Comparison of ENCODE assay signal across 8 mouse cellular contexts in genomic region chr8:84743054-84743415, GRCm38 (mm10). TPM values are rescaled to one million over a fixed set of nuclear protein-coding genes. Genes with fewer than 3 reads are reported as not detected.
DNase-seq lines count a peak whose midpoint lies in the region; ATAC-seq and TF ChIP-seq lines count a peak whose summit lies in the region.
"Had no signal": no experiment of that assay in that cellular context is flagged by ENCODE, and none has a peak within 500 bp of the region (broad histone marks: within the 10 kb centered on the region; RNA-seq: fewer than 3 reads in every experiment).

No protein-coding gene starts in this region.

- no peak overlapping the region for H3K27ac ChIP-seq in CH12.LX (ENCODE audit: insufficient read depth, low read depth)
- no peak overlapping the region for H3K27ac ChIP-seq in ES-E14 (ENCODE audit: insufficient read depth, low read depth, low read length, poor library complexity, severe bottlenecking)
- peak overlapping the region; percentile 82 for H3K27ac ChIP-seq in heart, embryonic 15.5 days
- H3K27ac ChIP-seq in liver, embryonic 13.5 days: no peak overlapping the region
- H3K27ac ChIP-seq in cerebellum, adult 2 months (ENCODE audit: insufficient read depth, low read length): no peak overlapping the region

- H3K4me2 ChIP-seq in CH12.LX (ENCODE audit: insufficient read depth, low read depth, poor library complexity, severe bottlenecking): no peak overlapping the region
- peak overlapping the region; percentile 58 for H3K4me2 ChIP-seq in heart, embryonic 15.5 days
- peak overlapping the region; percentile 15; the same call in 1 of the 2 replicates for H3K4me2 ChIP-seq in liver, embryonic 13.5 days

- dilution Hi-C loops in CH12.LX (cut with MboI; ENCODE audit: extremely low pct_ligation_motif_present, extremely low pct_unique_long_range_greater_than_20kb, low sequenced_read_pairs): no loop called here

- H3K79me2 ChIP-seq in CH12.LX (replicated peaks; ENCODE audit: control insufficient read depth, extremely low read depth, insufficient read depth, poor library complexity, severe bottlenecking): no peaks in the 10 kb centered on the region

- no peak for DNase-seq in CH12.LX (ENCODE audit: extremely low read depth)
- DNase-seq in ES-E14 (ENCODE audit: low read depth, low spot score): no peak
- no peak for DNase-seq in liver, embryonic 13.5 days
- DNase-seq in cerebellum, adult 2 months: no peak
- DNase-seq in layer of hippocampus, postnatal 25 days (ENCODE audit: extremely low spot score in 1 of 2, low spot score in 1 of 2): no peak
- DNase-seq in layer of hippocampus, postnatal 14 days (ENCODE audit: low spot score in 2 of 2): no peak
- DNase-seq: kidney, adult 11 months had no signal

- no peak overlapping the region for H3K9ac ChIP-seq in CH12.LX (ENCODE audit: insufficient read depth, low read depth)
- H3K9ac ChIP-seq in ES-E14 (ENCODE audit: insufficient read depth, low read depth, low read length, poor library complexity, severe bottlenecking): no peak overlapping the region
- H3K9ac ChIP-seq in heart, embryonic 15.5 days: peak overlapping the region; percentile 40
- H3K9ac ChIP-seq in liver, embryonic 13.5 days: no peak overlapping the region

- TF ChIP-seq CTCF in CH12.LX (conservative IDR thresholded peaks at IDR 0.05 in 1 of 2, IDR thresholded peaks at IDR 0.05 in 1 of 2; ENCODE audit: low read depth in 2 of 2, low read length in 2 of 2): no peak
- TF ChIP-seq CTCF in cerebellum, adult 2 months (IDR thresholded peaks at IDR 0.05; ENCODE audit: borderline replicate concordance, insufficient read depth, low read depth, low read length): no peak

- TF ChIP-seq RAD21 in CH12.LX (IDR thresholded peaks at IDR 0.05; ENCODE audit: low read depth, low read length): no peak

- H3K4me3 ChIP-seq in CH12.LX (replicated peaks in 1 of 3; ENCODE audit: low read depth in 2 of 3, low read length in 2 of 3, poor library complexity in 1 of 3) (no peak overlapping the region), ES-E14 (ENCODE audit: insufficient read depth in 1 of 2, low read depth in 1 of 2, low read length in 2 of 2, poor library complexity in 1 of 2, severe bottlenecking in 1 of 2) (peak overlapping the region; percentile 46 to 61; a peak in 2 of 4 replicates)
- H3K4me3 ChIP-seq in heart, embryonic 15.5 days: peak overlapping the region; percentile 27
- H3K4me3 ChIP-seq in liver, embryonic 13.5 days (replicated peaks): no peak overlapping the region
- H3K4me3 ChIP-seq in cerebellum, adult 2 months (replicated peaks; ENCODE audit: insufficient read depth, low read depth, low read length): no peak overlapping the region

- no peak for ATAC-seq in heart, embryonic 15.5 days (replicated peaks; ENCODE audit: insufficient number of reproducible peaks, insufficient read depth, low FRiP score, low read depth)
- ATAC-seq in liver, embryonic 13.5 days (ENCODE audit: low read depth): no peak

- WGBS in heart, embryonic 15.5 days: 12% methylated on average over 10 of the region's 10 CpGs
- 31% methylated on average over 10 of the region's 10 CpGs for WGBS in liver, embryonic 13.5 days (ENCODE audit: insufficient replicate concordance)
- WGBS in cerebellum, adult 2 months: 53% methylated on average over 10 of the region's 10 CpGs

- no peak for TF ChIP-seq POLR2A in CH12.LX (IDR thresholded peaks at IDR 0.05; ENCODE audit: low read depth, low read length)
- TF ChIP-seq POLR2A in cerebellum, adult 2 months (IDR thresholded peaks at IDR 0.05; ENCODE audit: borderline replicate concordance, insufficient read depth, low read length): no peak

- H3K27me3 ChIP-seq in CH12.LX (replicated peaks): peaks cover 82% of the 10 kb centered on the region
- no peaks in the 10 kb centered on the region for H3K27me3 ChIP-seq in heart, embryonic 15.5 days
- H3K27me3 ChIP-seq in liver, embryonic 13.5 days: peaks cover 77% of the 10 kb centered on the region
- H3K27me3 ChIP-seq in cerebellum, adult 2 months (ENCODE audit: control insufficient read depth, insufficient read depth, low read length): no peaks in the 10 kb centered on the region

- in situ Hi-C loops in CH12.LX (cut with MboI; ENCODE audit: low pct_ligation_motif_present, low pct_unique_long_range_greater_than_20kb, low sequenced_read_pairs) (no loop called here), ES-E14 (cut with MboI; ENCODE audit: low sequenced_read_pairs in 2 of 2, unreplicated experiment in 2 of 2) (no loop called here)

- peaks cover 7 to 23% of the 10 kb centered on the region in 2 experiments for H3K4me1 ChIP-seq in CH12.LX (ENCODE audit: control insufficient read depth in 1 of 2, insufficient read depth in 2 of 2)
- H3K4me1 ChIP-seq in ES-E14 (ENCODE audit: control insufficient read depth in 2 of 2, insufficient read depth in 2 of 2, low read length in 2 of 2, poor library complexity in 1 of 2): peaks cover 1 to 13% of the 10 kb centered on the region in 2 experiments; a peak in 1 of 4 replicates
- H3K4me1 ChIP-seq in heart, embryonic 15.5 days (replicated peaks): peaks cover 84% of the 10 kb centered on the region
- H3K4me1 ChIP-seq in liver, embryonic 13.5 days (replicated peaks): peaks cover 74% of the 10 kb centered on the region
- peaks cover 89% of the 10 kb centered on the region for H3K4me1 ChIP-seq in cerebellum, adult 2 months (ENCODE audit: control insufficient read depth, insufficient read depth, low read length)

- H3K9me3 ChIP-seq in CH12.LX (replicated peaks; ENCODE audit: low read length): no peaks in the 10 kb centered on the region
- H3K9me3 ChIP-seq in ES-E14 (ENCODE audit: control insufficient read depth, insufficient read depth, low read depth, low read length): no peaks in the 10 kb centered on the region
- no peaks in the 10 kb centered on the region for H3K9me3 ChIP-seq in heart, embryonic 15.5 days (replicated peaks)
- H3K9me3 ChIP-seq in liver, embryonic 13.5 days (replicated peaks): no peaks in the 10 kb centered on the region

- TF ChIP-seq EP300 in CH12.LX (IDR thresholded peaks at IDR 0.05; ENCODE audit: low read length): no peak

- H3K36me3 ChIP-seq in CH12.LX (replicated peaks in 1 of 2; ENCODE audit: control insufficient read depth in 1 of 2, insufficient read depth in 1 of 2, low read length in 1 of 2): no peaks in the 10 kb centered on the region
- no peaks in the 10 kb centered on the region for H3K36me3 ChIP-seq in ES-E14 (ENCODE audit: control insufficient read depth, insufficient read depth, low read length, poor library complexity, severe bottlenecking)
- no peaks in the 10 kb centered on the region for H3K36me3 ChIP-seq in heart, embryonic 15.5 days
- no peaks in the 10 kb centered on the region for H3K36me3 ChIP-seq in liver, embryonic 13.5 days

RNA-seq across cellular contexts. Expression of gene G430095P16Rik, which starts 20.2 kb away (rescaled TPM):
- 0.17 TPM in 1 of 2 replicates, not detected in the other for total RNA-seq in CH12.LX (2012; rRNA removed)
- total RNA-seq in CH12.LX (2014; rRNA removed): 0.39 TPM in 1 of 2 replicates, not detected in the other
- polyA plus RNA-seq in CH12.LX (2012; ENCODE audit: insufficient read length, low read depth): not detected in 2 replicates
- 1.5 and 2.1 TPM in 2 replicates for total RNA-seq in ES-E14 (2012; rRNA removed)
- polyA plus RNA-seq in heart, embryonic 15.5 days (2015; fragmentation: Nextera tagmentation; extraction: Ambion mirVana): 4.5 TPM in 2 replicates
- polyA plus RNA-seq in liver, embryonic 13.5 days (2015; fragmentation: Nextera tagmentation; extraction: Ambion mirVana): 9.6 and 10.0 TPM in 2 replicates
- 0.27 and 0.33 TPM in 2 replicates for polyA plus RNA-seq in cerebellum, adult 2 months (2012; rRNA removed)
- total RNA-seq in layer of hippocampus, postnatal 25 days (2021): not detected
- total RNA-seq in layer of hippocampus, postnatal 14 days (2021): not detected

RNA-seq across cellular contexts. Expression of gene Lyl1, which starts 41.8 kb away (rescaled TPM):
- total RNA-seq in CH12.LX (2012; rRNA removed) (38.5 and 45.5 TPM in 2 replicates), CH12.LX (2014; rRNA removed) (20.3 and 20.6 TPM in 2 replicates), ES-E14 (2012; rRNA removed) (0.49 and 0.74 TPM in 2 replicates)
- 53.2 and 54.5 TPM in 2 replicates for polyA plus RNA-seq in CH12.LX (2012; ENCODE audit: insufficient read length, low read depth)
- polyA plus RNA-seq in heart, embryonic 15.5 days (2015; fragmentation: Nextera tagmentation; extraction: Ambion mirVana): 9.2 and 13.2 TPM in 2 replicates
- polyA plus RNA-seq in liver, embryonic 13.5 days (2015; fragmentation: Nextera tagmentation; extraction: Ambion mirVana): 61.2 and 61.3 TPM in 2 replicates
- 1.7 TPM in 2 replicates for polyA plus RNA-seq in cerebellum, adult 2 months (2012; rRNA removed)
- total RNA-seq in layer of hippocampus, postnatal 25 days (2021): 1 to 10 TPM; 2.1 to 2.8 TPM
- 1 to 10 TPM; 3.4 to 4.2 TPM for total RNA-seq in layer of hippocampus, postnatal 14 days (2021)

RNA-seq across cellular contexts. Expression of gene Nacc1, which starts 55.4 kb away (rescaled TPM):
- total RNA-seq in CH12.LX (2012; rRNA removed): 45.1 and 49.0 TPM in 2 replicates
- total RNA-seq in CH12.LX (2014; rRNA removed): 21.9 and 23.3 TPM in 2 replicates
- 73.0 and 84.1 TPM in 2 replicates for polyA plus RNA-seq in CH12.LX (2012; ENCODE audit: insufficient read length, low read depth)
- 75.4 and 85.5 TPM in 2 replicates for total RNA-seq in ES-E14 (2012; rRNA removed)
- polyA plus RNA-seq in heart, embryonic 15.5 days (2015; fragmentation: Nextera tagmentation; extraction: Ambion mirVana): 10.7 and 14.6 TPM in 2 replicates
- 6.9 and 7.6 TPM in 2 replicates for polyA plus RNA-seq in liver, embryonic 13.5 days (2015; fragmentation: Nextera tagmentation; extraction: Ambion mirVana)
- polyA plus RNA-seq in cerebellum, adult 2 months (2012; rRNA removed): 91.0 and 93.9 TPM in 2 replicates
- 10 to 100 TPM; 88.9 to 91.0 TPM for total RNA-seq in layer of hippocampus, postnatal 25 days (2021)
- total RNA-seq in layer of hippocampus, postnatal 14 days (2021): 10 to 100 TPM; 84.0 to 85.6 TPM

RNA-seq across cellular contexts. Expression of gene Trmt1, which starts 56.9 kb away (rescaled TPM):
- total RNA-seq in CH12.LX (2012; rRNA removed) (157 and 160 TPM in 2 replicates), CH12.LX (2014; rRNA removed) (77.0 and 94.5 TPM in 2 replicates), ES-E14 (2012; rRNA removed) (260 and 334 TPM in 2 replicates)
- polyA plus RNA-seq in CH12.LX (2012; ENCODE audit: insufficient read length, low read depth): 140 and 157 TPM in 2 replicates
- polyA plus RNA-seq in heart, embryonic 15.5 days (2015; fragmentation: Nextera tagmentation; extraction: Ambion mirVana): 40.6 and 47.4 TPM in 2 replicates
- polyA plus RNA-seq in liver, embryonic 13.5 days (2015; fragmentation: Nextera tagmentation; extraction: Ambion mirVana): 45.9 and 46.8 TPM in 2 replicates
- 144 and 148 TPM in 2 replicates for polyA plus RNA-seq in cerebellum, adult 2 months (2012; rRNA removed)
- 100 to 1,000 TPM in 1 of 2 experiments, 10 to 100 TPM in 1; 83.4 to 101 TPM for total RNA-seq in layer of hippocampus, postnatal 25 days (2021)
- total RNA-seq in layer of hippocampus, postnatal 14 days (2021): 10 to 100 TPM; 82.9 to 97.3 TPM

RNA-seq across cellular contexts. Expression of gene Nfix, which starts 57.1 kb away (rescaled TPM):
- total RNA-seq in CH12.LX (2012; rRNA removed) (0.76 and 1.1 TPM in 2 replicates), CH12.LX (2014; rRNA removed) (0.09 and 0.19 TPM in 2 replicates), ES-E14 (2012; rRNA removed) (0.58 and 0.89 TPM in 2 replicates)
- polyA plus RNA-seq in CH12.LX (2012; ENCODE audit: insufficient read length, low read depth): 8.6 and 10.5 TPM in 2 replicates
- polyA plus RNA-seq in heart, embryonic 15.5 days (2015; fragmentation: Nextera tagmentation; extraction: Ambion mirVana): 15.0 and 20.8 TPM in 2 replicates
- 2.3 and 3.4 TPM in 2 replicates for polyA plus RNA-seq in liver, embryonic 13.5 days (2015; fragmentation: Nextera tagmentation; extraction: Ambion mirVana)
- 98.5 and 105 TPM in 2 replicates for polyA plus RNA-seq in cerebellum, adult 2 months (2012; rRNA removed)
- 100 to 1,000 TPM; 406 to 477 TPM for total RNA-seq in layer of hippocampus, postnatal 25 days (2021)
- total RNA-seq in layer of hippocampus, postnatal 14 days (2021): 100 to 1,000 TPM; 519 to 562 TPM

Comparison
In these comparisons a context has a peak if more than half of its experiments do, and no peak if none do; other contexts are left out.
1. H3K4me3 ChIP-seq: peak in ES-E14 (2 of 2) and heart, embryonic 15.5 days (single experiment); none in CH12.LX (0 of 3), liver, embryonic 13.5 days (single experiment) and cerebellum, adult 2 months (single experiment).
2. RNA of gene Lyl1, which starts 41.8 kb away (total RNA-seq): 20.3 to 45.5 TPM in CH12.LX; 3.4 to 4.2 TPM in layer of hippocampus, postnatal 14 days, 2.1 to 2.8 TPM in layer of hippocampus, postnatal 25 days and 0.49 to 0.74 TPM in ES-E14; every median in the first group is over 4 times any median in the second.